Mouse (Mus musculus): ENCODE measurements at regions not wholly inside any gene's neighbourhood (a gene's known extent, or its start where the extent isn't known, plus 50 kb on each side); places are given as distances from the start of the nearest gene placed in this dataset.

DNA sequence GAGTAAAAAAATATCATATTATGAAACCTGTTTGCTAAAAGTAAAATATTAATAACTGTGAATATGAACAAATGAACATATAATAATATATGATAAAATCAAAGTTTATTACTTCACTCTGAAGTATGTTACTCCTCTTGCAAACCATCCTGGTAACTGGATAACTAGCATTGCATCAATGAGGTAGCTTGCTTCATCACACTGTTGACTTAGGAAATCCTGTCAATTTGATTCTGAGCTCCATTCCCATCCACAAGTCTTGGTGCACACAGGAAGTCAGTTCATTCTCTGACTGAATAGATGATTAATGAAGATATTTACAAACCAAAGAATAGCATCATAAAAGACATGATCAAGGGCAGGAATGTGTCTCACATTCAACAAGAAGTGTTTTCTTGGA lies 286.9 kb upstream of the Gprin3 start:
- H3K9ac ChIP-seq (replicated peaks) = no peak overlapping the region
- no peak overlapping the region for H3K4me2 ChIP-seq (ENCODE audit: low read depth)
- DNase-seq (ENCODE audit: low read depth in 3 of 3, low spot score in 3 of 3) (peak in 1 of 3 experiments; percentile 2), ATAC-seq (ENCODE audit: insufficient read depth) (no peak)
- H3K4me1 ChIP-seq (replicated peaks; ENCODE audit: control insufficient read depth in 2 of 2, insufficient read depth in 2 of 2, low read length in 1 of 2) = no peaks in the 10 kb centered on the region
- no peak overlapping the region for H3K4me3 ChIP-seq (ENCODE audit: insufficient read depth in 1 of 2, low read depth in 2 of 2, low read length in 2 of 2)
- H3K36me3 ChIP-seq (replicated peaks; ENCODE audit: control insufficient read depth, insufficient read depth, low read depth) = no peaks in the 10 kb centered on the region
- no peak overlapping the region for H3K27ac ChIP-seq
- TF ChIP-seq EP300 (IDR thresholded peaks at IDR 0.05; ENCODE audit: low read depth) (no peak), CTCF (IDR thresholded peaks at IDR 0.05; ENCODE audit: low read depth) (no peak)
- no peaks in the 10 kb centered on the region for H3K27me3 ChIP-seq (ENCODE audit: control insufficient read depth, insufficient read depth, low read length)
- no peaks in the 10 kb centered on the region for H3K9me3 ChIP-seq (ENCODE audit: control insufficient read depth, low read length)

- H3K9ac ChIP-seq (replicated peaks) = no peak overlapping the region
- no peak overlapping the region for H3K27ac ChIP-seq
- ATAC-seq (ENCODE audit: insufficient read depth) = peak; percentile 39; the same call in 1 of the 2 replicates
- no peak overlapping the region for H3K4me3 ChIP-seq (ENCODE audit: insufficient read depth in 1 of 2, low read depth in 2 of 2, low read length in 2 of 2)
- H3K36me3 ChIP-seq (replicated peaks; ENCODE audit: control insufficient read depth, insufficient read depth, low read depth) = no peaks in the 10 kb centered on the region
- TF ChIP-seq EP300 (IDR thresholded peaks at IDR 0.05; ENCODE audit: low read depth) (no peak), CTCF (IDR thresholded peaks at IDR 0.05; ENCODE audit: low read depth) (no peak)
- peak in 1 of 3 experiments; percentile 10 for DNase-seq (ENCODE audit: low read depth in 3 of 3, low spot score in 3 of 3)
- H3K4me1 ChIP-seq (replicated peaks; ENCODE audit: control insufficient read depth in 2 of 2, insufficient read depth in 2 of 2, low read length in 1 of 2) = no peaks in the 10 kb centered on the region
- no peaks in the 10 kb centered on the region; the same call in 1 of the 2 replicates for H3K9me3 ChIP-seq (ENCODE audit: control insufficient read depth, low read length)
- H3K27me3 ChIP-seq (ENCODE audit: control insufficient read depth, insufficient read depth, low read length) = no peaks in the 10 kb centered on the region
- 67% methylated on average over 3 of the region's 3 CpGs for WGBS (ENCODE audit: insufficient replicate concordance)
- H3K4me2 ChIP-seq (ENCODE audit: low read depth) = no peak overlapping the region
These were observed 258.9 kb upstream of the Gprin3 start for GRCm38 (mm10) chr6:59684985-59685384.

DNA sequence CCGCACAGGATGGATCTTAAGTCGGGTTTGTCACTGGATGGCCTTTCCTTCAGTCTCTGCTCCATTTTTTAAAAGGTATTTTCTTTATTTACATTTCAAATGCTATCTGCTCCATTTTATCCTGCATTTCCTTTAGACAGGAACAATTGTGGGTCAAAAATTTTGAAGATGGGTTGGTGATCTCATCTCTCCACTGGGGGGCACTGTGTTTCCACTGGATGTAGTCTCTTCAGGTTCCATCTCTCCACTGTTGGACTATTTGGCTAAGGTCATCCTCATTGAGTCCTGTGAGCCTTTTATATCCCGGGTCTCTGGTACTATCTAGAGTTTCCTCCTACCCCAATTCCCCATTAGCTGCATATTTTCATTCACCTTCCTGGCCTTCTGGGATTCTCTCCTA lies 241.3 kb upstream of the Gprin3 start:
- DNase-seq (ENCODE audit: low read depth in 3 of 3, low spot score in 3 of 3) (no peak), ATAC-seq (ENCODE audit: insufficient read depth) (no peak)
- H3K4me3 ChIP-seq (ENCODE audit: insufficient read depth in 1 of 2, low read depth in 2 of 2, low read length in 2 of 2) = no peak overlapping the region
- no peak overlapping the region for H3K9ac ChIP-seq (replicated peaks)
- TF ChIP-seq CTCF (IDR thresholded peaks at IDR 0.05; ENCODE audit: low read depth) (peak; percentile 32; the same call in 1 of the 2 replicates), EP300 (IDR thresholded peaks at IDR 0.05; ENCODE audit: low read depth) (no peak)
- no peaks in the 10 kb centered on the region for H3K9me3 ChIP-seq (ENCODE audit: control insufficient read depth, low read length)
- H3K4me2 ChIP-seq (ENCODE audit: low read depth) = no peak overlapping the region
- no peaks in the 10 kb centered on the region for H3K36me3 ChIP-seq (replicated peaks; ENCODE audit: control insufficient read depth, insufficient read depth, low read depth)
- no peaks in the 10 kb centered on the region for H3K27me3 ChIP-seq (ENCODE audit: control insufficient read depth, insufficient read depth, low read length)
- H3K27ac ChIP-seq = no peak overlapping the region
- H3K4me1 ChIP-seq (replicated peaks; ENCODE audit: control insufficient read depth in 2 of 2, insufficient read depth in 2 of 2, low read length in 1 of 2) = no peaks in the 10 kb centered on the region
- 40% methylated on average over 3 of the region's 3 CpGs for WGBS (ENCODE audit: insufficient replicate concordance)

Data from liver, embryonic 14.5 days (tissue).